Mouse (Mus musculus) gastrocnemius, postnatal 4 days (tissue): ENCODE measurements around the gene Gm21773. TPM values are rescaled to one million over a fixed set of nuclear protein-coding genes. Genes with fewer than 3 reads are reported as not detected.
"Not testable (repeated sequence)": the region's sequence is repeated elsewhere in the genome, so short reads cannot be mapped to it uniquely, and the experiment has no call there.

Experiments
- DNase-seq, 2 experiments: peaks; one replicate each; pipeline ENCODE4 v3.0.0; 2021 to 2022; ENCODE audit warnings: low spot score in 2 of 2, mixed read lengths in 2 of 2
- long read RNA-seq, 2 experiments: library from polyadenylated mRNA; stranded (forward); transcript quantifications; one replicate each; pipeline ENCODE4 v2.0.0; 2021
- total RNA-seq, 2 experiments: library from RNA; stranded (reverse); gene quantifications; 2 replicates each; pipeline ENCODE4 v1.2.3; 2021

The Gm21773 gene
- total RNA-seq, result not detected
- long read RNA-seq, experiment 1, result 0 reads
- long read RNA-seq, experiment 2, result 0 reads

DNA sequence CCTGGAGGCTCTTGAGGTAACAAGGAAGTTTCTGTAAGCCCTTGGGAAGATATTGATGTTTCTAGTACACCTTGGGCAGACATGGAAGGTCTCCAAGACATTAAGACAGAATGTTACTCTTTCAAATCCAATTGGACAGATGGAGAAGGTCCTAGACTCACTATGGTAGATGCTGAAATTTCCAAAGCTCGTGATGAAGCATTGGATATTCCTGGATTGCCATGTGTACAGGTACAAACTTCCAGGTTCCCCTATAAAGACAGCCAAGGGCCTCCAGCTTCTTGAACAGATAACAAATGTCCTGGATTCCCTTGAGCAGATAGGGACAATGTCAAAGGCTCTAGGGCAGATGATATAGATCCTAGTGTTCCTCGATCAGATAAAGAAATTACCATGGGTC is at the start of gene Gm21773:
Gene Gm21773 (minus strand): TSS at position 101 of the 400 bp plus-strand sequence.
- not testable (repeated sequence) for DNase-seq
